Mouse (Mus musculus): ENCODE measurements at regions not wholly inside any gene's neighbourhood (a gene's known extent, or its start where the extent isn't known, plus 50 kb on each side); places are given as distances from the start of the nearest gene placed in this dataset.

DNA sequence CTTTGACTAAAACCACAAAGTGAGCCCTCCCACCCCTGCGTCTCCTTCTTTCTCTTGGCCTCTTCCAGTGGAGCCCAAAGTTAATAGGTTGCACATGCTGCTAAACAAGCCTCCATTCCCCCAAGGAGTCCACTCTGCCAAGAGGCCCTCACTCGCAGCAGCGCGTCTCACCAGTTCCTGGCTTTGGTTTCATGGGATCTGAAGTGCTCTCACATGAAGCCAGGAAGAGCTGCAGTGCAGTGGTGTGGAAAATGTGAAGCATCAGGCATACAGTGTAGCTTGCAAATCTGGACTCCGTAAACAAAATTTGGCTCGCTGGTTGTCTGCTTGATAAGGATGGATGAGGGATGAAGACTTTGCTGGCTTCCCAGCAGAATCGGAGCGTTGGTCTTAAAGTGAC is 97.7 kb downstream of the Gm10260 start:
- DNase-seq (ENCODE audit: low spot score in 2 of 2), result no peak
- intact Hi-C loops (cut with DNase I), result no loop called here

DNA sequence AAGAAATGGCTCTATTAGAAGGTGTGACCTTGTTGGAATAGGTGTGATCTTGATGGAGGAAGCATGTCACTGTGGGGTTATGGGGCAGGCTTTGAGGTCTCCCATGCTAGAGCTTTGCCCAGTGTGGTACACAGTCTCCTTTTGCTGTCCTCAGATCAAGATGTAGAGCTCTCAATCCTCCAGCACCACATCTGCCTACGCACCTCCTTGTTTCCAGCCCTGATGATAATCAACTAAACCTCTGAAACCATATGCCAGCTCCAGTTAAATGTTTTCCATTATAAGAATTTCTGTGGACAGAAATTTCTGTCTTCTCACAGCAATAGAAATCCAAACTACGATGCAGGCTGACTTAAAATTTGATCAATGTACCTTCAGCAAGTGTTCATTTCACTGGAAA is 103.8 kb downstream of the Gm10260 start:
- DNase-seq (ENCODE audit: low spot score in 2 of 2), result peak in 1 of 2 experiments; percentile 65
- intact Hi-C loops (cut with DNase I), result no loop called here

- intact Hi-C loops (cut with DNase I), result no loop called here
- DNase-seq (ENCODE audit: low spot score in 2 of 2), result peak in 1 of 2 experiments; percentile 70
These were observed 108.2 kb downstream of the Gm10260 start for GRCm38 (mm10) chr13:97652279-97652678.

GRCm38 (mm10) chr13:97651761-97652160 is 108.7 kb downstream of the Gm10260 start:
- intact Hi-C loops (cut with DNase I), result no loop called here
- no peak for DNase-seq (ENCODE audit: low spot score in 2 of 2)

GRCm38 (mm10) chr13:97651176-97651575 is 109.3 kb downstream of the Gm10260 start:
- intact Hi-C loops (cut with DNase I), result no loop called here
- no peak for DNase-seq (ENCODE audit: low spot score in 2 of 2)

GRCm38 (mm10) chr13:97650191-97650590 is 110.2 kb downstream of the Gm10260 start:
- intact Hi-C loops (cut with DNase I), result no loop called here
- no peak for DNase-seq (ENCODE audit: low spot score in 2 of 2)

DNA sequence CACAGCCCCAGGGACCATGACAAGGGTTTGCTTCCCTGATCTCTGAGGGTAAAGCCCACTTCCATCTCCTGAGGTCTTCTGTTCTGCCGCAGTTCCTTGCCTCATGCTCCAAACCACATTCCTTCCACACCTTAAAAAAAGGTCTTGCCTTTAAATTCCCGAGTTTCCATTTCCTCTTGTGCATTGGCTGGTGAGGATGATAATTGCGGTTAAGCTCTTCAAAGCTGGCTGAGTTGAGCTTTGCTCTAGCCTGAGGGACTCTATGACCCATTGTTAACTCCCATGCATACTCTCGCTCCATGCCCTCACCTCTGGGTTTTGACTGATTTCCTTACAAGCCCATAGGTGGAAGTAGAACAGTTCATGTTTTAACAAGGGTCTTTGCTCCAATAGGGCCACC is 112.9 kb downstream of the Gm10260 start:
- intact Hi-C loops (cut with DNase I), result no loop called here
- DNase-seq (ENCODE audit: low spot score in 2 of 2), result no peak

GRCm38 (mm10) chr13:97646021-97646385 is 114.4 kb downstream of the Gm10260 start:
- intact Hi-C loops (cut with DNase I), result no loop called here
- no peak for DNase-seq (ENCODE audit: low spot score in 2 of 2)

DNA sequence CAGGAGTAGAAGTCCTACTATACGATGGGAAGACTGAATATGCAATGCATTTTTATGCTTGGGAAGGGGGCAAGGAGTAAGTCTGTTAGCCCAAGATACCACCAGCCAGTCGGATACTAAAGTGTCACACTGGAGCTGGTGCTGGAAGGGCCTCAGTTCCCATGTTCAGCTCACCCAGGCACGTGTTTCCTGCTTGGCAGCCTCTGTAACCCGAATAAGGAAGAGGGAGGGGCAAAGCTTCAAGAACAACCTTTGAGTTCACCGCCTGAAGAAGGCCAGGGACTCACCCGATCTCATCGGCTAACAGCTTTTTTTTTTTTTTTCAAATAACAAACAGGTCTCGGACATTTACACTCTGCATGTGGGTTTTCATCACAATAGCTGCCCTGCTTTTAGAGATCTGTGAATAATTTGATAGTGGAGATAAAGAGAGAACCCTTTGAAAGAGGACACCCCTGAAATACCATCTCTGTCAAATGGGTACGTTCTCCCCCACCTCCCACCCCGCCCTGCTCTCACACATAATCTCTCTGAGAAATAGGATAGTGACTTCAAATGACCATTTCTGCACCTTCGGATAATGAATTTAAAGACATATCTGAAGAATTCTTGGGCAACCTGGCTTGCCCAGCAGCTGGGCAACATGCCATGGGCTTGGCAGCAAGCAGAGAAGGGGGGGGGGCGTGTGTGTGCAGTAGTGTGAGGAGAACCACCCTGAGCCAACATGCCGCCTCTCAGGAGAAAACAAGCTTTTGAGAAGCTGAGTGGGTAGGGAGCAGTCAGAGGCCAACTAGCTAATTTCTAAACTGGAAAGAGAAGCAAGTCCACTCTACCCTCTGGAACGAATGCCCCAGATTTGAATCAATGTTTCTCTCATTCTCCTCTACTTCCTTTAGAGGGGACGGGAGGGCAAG is 115.1 kb downstream of the Gm10260 start:
- no peak for DNase-seq (ENCODE audit: low spot score in 2 of 2)
- intact Hi-C loops (cut with DNase I), result no loop called here

- intact Hi-C loops (cut with DNase I), result no loop called here
- no peak for DNase-seq (ENCODE audit: low spot score in 2 of 2)
These were observed 120.2 kb downstream of the Gm10260 start for GRCm38 (mm10) chr13:97640236-97640635.

DNA sequence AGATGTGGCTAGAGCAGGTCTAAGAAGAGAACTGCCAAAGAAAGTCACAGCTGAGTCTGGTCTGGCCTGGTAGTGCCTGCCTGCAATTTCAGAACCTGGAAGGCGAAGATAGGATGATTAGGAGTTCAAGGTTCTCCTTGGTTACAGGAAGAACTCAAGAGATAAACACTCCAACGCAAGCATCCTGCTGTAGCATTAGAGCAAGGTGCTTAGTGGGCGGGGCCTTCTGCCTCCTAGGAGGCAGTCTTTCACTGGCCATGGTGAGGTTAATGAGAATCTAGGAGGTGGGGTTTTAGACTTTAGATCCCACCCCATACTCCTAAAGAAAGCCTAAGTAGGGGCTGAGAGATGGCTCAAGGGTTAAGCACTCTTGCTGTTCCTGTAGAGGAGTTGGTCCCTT is 120.8 kb downstream of the Gm10260 start:
- intact Hi-C loops (cut with DNase I), result no loop called here
- no peak for DNase-seq (ENCODE audit: low spot score in 2 of 2)

GRCm38 (mm10) chr13:97638457-97639088 is 121.9 kb downstream of the Gm10260 start:
- DNase-seq (ENCODE audit: low spot score in 2 of 2), result peak in 1 of 2 experiments; percentile 51
- intact Hi-C loops (cut with DNase I), result no loop called here

GRCm38 (mm10) chr13:97637506-97637905 is 122.9 kb downstream of the Gm10260 start:
- intact Hi-C loops (cut with DNase I), result no loop called here
- no peak for DNase-seq (ENCODE audit: low spot score in 2 of 2)

DNA sequence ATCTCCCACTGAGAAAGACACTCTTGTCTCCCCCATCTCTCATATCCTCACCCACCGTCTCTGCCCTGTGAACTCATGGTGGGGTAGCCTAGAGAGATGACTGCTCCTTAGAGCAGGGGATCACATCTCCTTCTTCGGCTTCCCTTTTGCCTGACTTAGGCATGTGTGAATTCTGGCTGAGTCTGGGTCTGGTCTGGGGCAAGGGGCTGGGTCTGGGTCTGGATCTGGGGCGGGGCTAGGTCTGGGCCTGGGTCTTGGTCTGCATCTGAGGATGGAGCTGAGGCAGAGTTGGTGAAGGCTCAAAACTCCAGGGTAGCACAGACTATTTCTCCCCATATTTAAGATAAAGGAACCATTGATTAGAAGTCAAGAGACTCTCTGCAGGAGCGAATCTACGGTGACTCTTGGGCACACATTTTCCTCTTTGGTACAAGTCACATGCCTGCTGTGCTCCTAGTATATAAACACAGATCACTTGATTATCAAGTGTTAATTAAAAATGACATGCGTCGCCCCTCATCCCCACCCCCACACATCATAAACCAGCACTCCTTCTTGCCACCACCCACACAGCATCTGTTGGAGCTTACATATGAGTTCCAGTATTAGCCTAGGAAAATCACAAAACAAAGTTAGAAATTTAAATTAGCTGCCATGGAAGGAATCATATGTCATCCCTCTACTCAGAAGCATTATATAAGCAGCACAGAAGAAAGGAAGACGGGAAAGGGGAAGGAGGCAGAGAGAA is 126.2 kb downstream of the Gm10260 start:
- peak; percentile 73 to 91 for DNase-seq (ENCODE audit: low spot score in 2 of 2)
- intact Hi-C loops (cut with DNase I), result loop anchor here (1.0 to 5.0 kb wide), 6 partner anchors 73 to 283 kb away; no protein-coding TSS in a partner anchor

- peak in 1 of 2 experiments; percentile 82 for DNase-seq (ENCODE audit: low spot score in 2 of 2)
- intact Hi-C loops (cut with DNase I), result loop anchor here (2.0 to 5.0 kb wide), 7 partner anchors 74 to 393 kb away; partner anchors contain the start of gene Enc1
These were observed 126.9 kb downstream of the Gm10260 start for GRCm38 (mm10) chr13:97633551-97633950.

DNA sequence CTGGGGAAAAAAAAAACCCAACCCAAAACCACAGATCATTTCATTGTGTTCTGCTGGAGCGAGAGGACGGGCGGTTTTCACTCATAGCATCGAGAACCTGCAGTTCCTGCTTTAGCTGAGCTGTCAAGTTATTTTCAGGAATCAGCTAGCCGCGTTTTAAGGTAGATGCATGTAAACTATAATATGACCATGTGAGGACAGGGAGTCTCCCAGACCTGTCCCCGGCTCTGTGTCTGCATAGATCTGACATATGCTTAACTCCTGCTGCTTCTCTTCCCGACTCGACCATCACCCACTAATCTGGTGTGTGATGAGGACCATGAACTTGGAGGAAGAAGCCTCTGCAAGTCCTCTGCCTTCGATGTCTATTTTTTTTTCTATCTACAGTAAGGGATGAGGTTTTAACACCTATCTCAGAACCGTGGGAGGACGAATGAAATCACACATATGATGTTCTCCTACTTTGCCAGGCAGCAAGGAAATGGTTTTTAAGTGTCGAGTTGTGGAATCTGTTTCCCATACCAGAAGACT is 128.5 kb downstream of the Gm10260 start:
- intact Hi-C loops (cut with DNase I), result loop anchor here (2.0 to 5.0 kb wide), 7 partner anchors 75 to 391 kb away; partner anchors contain the start of gene Enc1

GRCm38 (mm10) chr13:97630921-97631320 is 129.5 kb downstream of the Gm10260 start:
- intact Hi-C loops (cut with DNase I), result loop anchor here (5.0 kb wide), 5 partner anchors 76 to 286 kb away; no protein-coding TSS in a partner anchor
- no peak for DNase-seq (ENCODE audit: low spot score in 2 of 2)

More for the DNA sequence above, 128.5 kb downstream of the Gm10260 start:
- peak; percentile 64 to 91 for DNase-seq (ENCODE audit: low spot score in 2 of 2)

DNA sequence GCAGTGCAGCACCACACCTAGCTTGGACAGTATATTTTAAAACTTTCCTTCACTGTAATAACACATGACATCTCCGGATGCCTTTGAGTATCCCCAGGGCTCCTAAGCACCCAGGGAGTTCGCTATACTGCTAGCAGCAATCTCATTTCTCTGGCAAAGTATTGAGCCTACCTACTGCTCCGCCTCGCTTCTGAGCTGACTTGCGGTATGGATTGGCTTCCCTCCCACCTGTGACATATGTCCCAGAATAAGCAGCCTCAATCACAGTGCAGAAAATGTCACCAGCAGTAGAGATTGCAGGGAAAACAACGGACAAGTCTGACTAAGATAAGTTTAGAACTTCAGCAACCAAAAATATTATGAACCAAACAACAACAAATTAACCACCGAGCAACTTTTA is 131.8 kb downstream of the Gm10260 start:
- peak; percentile 58 to 85 for DNase-seq (ENCODE audit: low spot score in 2 of 2)
- intact Hi-C loops (cut with DNase I), result no loop called here

DNA sequence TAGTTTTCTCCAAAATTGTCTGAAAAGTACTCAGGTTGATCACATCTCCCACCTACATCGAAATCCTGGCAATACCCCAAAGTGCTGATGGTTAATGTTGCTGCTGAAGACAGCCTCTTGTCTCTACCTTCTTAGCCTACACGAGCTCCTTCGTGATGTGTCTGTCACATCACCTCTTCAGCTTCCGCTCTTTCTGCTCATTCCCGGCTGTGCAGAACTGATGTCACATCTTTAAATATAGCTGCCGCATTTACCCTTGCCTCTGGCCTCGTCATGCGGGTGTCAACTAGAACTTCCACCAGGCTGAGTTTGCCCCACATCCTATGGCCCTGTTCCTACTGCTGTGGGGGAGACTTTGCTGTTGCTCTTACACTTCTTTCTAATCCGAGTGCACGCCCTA is 133.2 kb downstream of the Gm10260 start:
- intact Hi-C loops (cut with DNase I), result no loop called here
- DNase-seq (ENCODE audit: low spot score in 2 of 2), result peak in 1 of 2 experiments; percentile 74

GRCm38 (mm10) chr13:97626786-97627185 is 133.6 kb downstream of the Gm10260 start:
- DNase-seq (ENCODE audit: low spot score in 2 of 2), result no peak
- intact Hi-C loops (cut with DNase I), result no loop called here

Data from left cerebral cortex, postnatal 25 days (tissue).